Mouse (Mus musculus): ENCODE measurements around the gene Kars. TPM values are rescaled to one million over a fixed set of nuclear protein-coding genes. Genes with fewer than 3 reads are reported as not detected.

The Kars gene
- polyA plus RNA-seq, 1 experiment: 205 TPM

GRCm38 (mm10) chr8:112045182-112045581 lies 34.1 kb upstream of the Kars start:
- Histone ChIP-seq H3K36me3 (ENCODE audit: control insufficient read depth, insufficient read depth) (no peaks in the 10 kb centered on the region), H3K4me3 (ENCODE audit: insufficient read depth, poor library complexity, severe bottlenecking) (no peak overlapping the region), H3ac (ENCODE audit: control insufficient read depth, insufficient read length, low read depth) (no peak overlapping the region), H3K79me2 (ENCODE audit: control insufficient read depth, insufficient read depth) (no peaks in the 10 kb centered on the region), H3K27me3 (ENCODE audit: control insufficient read depth, insufficient read depth, insufficient read length) (peaks cover 7% of the 10 kb centered on the region), H3K79me3 (ENCODE audit: low read depth) (no peaks in the 10 kb centered on the region)
- TF ChIP-seq MAX (IDR thresholded peaks at IDR 0.05) (no peak), MYOG (IDR thresholded peaks at IDR 0.05; ENCODE audit: control insufficient read depth, extremely low read depth, insufficient read length) (no peak), CEBPB (IDR thresholded peaks at IDR 0.05; ENCODE audit: low read depth) (no peak), MYOD1 (IDR thresholded peaks at IDR 0.05; ENCODE audit: control insufficient read depth, insufficient read length, low read depth) (no peak), CTCF (IDR thresholded peaks at IDR 0.05; ENCODE audit: control insufficient read depth, insufficient read depth, insufficient read length) (no peak), USF1 (IDR thresholded peaks at IDR 0.05; ENCODE audit: low read depth) (no peak), FOSL1 (IDR thresholded peaks at IDR 0.05; ENCODE audit: insufficient read depth, low read length, poor library complexity, severe bottlenecking) (no peak)

- Histone ChIP-seq H3K36me3 (ENCODE audit: control insufficient read depth, insufficient read depth) (no peaks in the 10 kb centered on the region), H3K27me3 (ENCODE audit: control insufficient read depth, insufficient read depth, insufficient read length) (peaks cover 3% of the 10 kb centered on the region), H3K79me2 (ENCODE audit: control insufficient read depth, insufficient read depth) (no peaks in the 10 kb centered on the region), H3ac (ENCODE audit: control insufficient read depth, insufficient read length, low read depth) (no peak overlapping the region), H3K79me3 (ENCODE audit: low read depth) (no peaks in the 10 kb centered on the region), H3K4me3 (ENCODE audit: insufficient read depth, poor library complexity, severe bottlenecking) (no peak overlapping the region)
- TF ChIP-seq CTCF (IDR thresholded peaks at IDR 0.05; ENCODE audit: control insufficient read depth, insufficient read depth, insufficient read length): no peak
Measured at GRCm38 (mm10) chr8:112037521-112037920, 26.4 kb upstream of the Kars start.

- Histone ChIP-seq H3ac (ENCODE audit: control insufficient read depth, insufficient read length, low read depth) (no peak overlapping the region), H3K4me3 (ENCODE audit: insufficient read depth, poor library complexity, severe bottlenecking) (no peak overlapping the region)
- TF ChIP-seq MAX (IDR thresholded peaks at IDR 0.05) (no peak), CTCF (IDR thresholded peaks at IDR 0.05; ENCODE audit: control insufficient read depth, insufficient read depth, insufficient read length) (peak; percentile 47), CEBPB (IDR thresholded peaks at IDR 0.05; ENCODE audit: low read depth) (no peak)
Measured at GRCm38 (mm10) chr8:112034603-112035002, 23.5 kb upstream of the Kars start.

GRCm38 (mm10) chr8:112033071-112033470 lies 21.9 kb upstream of the Kars start:
- TF ChIP-seq FOSL1 (IDR thresholded peaks at IDR 0.05; ENCODE audit: insufficient read depth, low read length, poor library complexity, severe bottlenecking) (no peak), MYOG (IDR thresholded peaks at IDR 0.05; ENCODE audit: control insufficient read depth, extremely low read depth, insufficient read length) (no peak), CEBPB (IDR thresholded peaks at IDR 0.05; ENCODE audit: low read depth) (no peak), CTCF (IDR thresholded peaks at IDR 0.05; ENCODE audit: control insufficient read depth, insufficient read depth, insufficient read length) (no peak), MYOD1 (IDR thresholded peaks at IDR 0.05; ENCODE audit: control insufficient read depth, insufficient read length, low read depth) (no peak), USF1 (IDR thresholded peaks at IDR 0.05; ENCODE audit: low read depth) (no peak), MAX (IDR thresholded peaks at IDR 0.05) (no peak)
- Histone ChIP-seq H3K79me2 (ENCODE audit: control insufficient read depth, insufficient read depth) (no peaks in the 10 kb centered on the region), H3ac (ENCODE audit: control insufficient read depth, insufficient read length, low read depth) (peak overlapping the region; percentile 38)

More at GRCm38 (mm10) chr8:112034603-112035002, 23.5 kb upstream of the Kars start:
- no peaks in the 10 kb centered on the region for H3K79me2 ChIP-seq (ENCODE audit: control insufficient read depth, insufficient read depth)
- H3K36me3 ChIP-seq (ENCODE audit: control insufficient read depth, insufficient read depth): no peaks in the 10 kb centered on the region
- H3K79me3 ChIP-seq (ENCODE audit: low read depth): no peaks in the 10 kb centered on the region
- H3K27me3 ChIP-seq (ENCODE audit: control insufficient read depth, insufficient read depth, insufficient read length): no peaks in the 10 kb centered on the region

GRCm38 (mm10) chr8:112030663-112031062 lies 19.5 kb upstream of the Kars start:
- Histone ChIP-seq H3K79me2 (ENCODE audit: control insufficient read depth, insufficient read depth) (no peaks in the 10 kb centered on the region), H3K36me3 (ENCODE audit: control insufficient read depth, insufficient read depth) (no peaks in the 10 kb centered on the region), H3K4me3 (ENCODE audit: insufficient read depth, poor library complexity, severe bottlenecking) (no peak overlapping the region), H3K79me3 (ENCODE audit: low read depth) (no peaks in the 10 kb centered on the region), H3K27me3 (ENCODE audit: control insufficient read depth, insufficient read depth, insufficient read length) (peaks cover 4% of the 10 kb centered on the region), H3ac (ENCODE audit: control insufficient read depth, insufficient read length, low read depth) (no peak overlapping the region)
- TF ChIP-seq FOSL1 (IDR thresholded peaks at IDR 0.05; ENCODE audit: insufficient read depth, low read length, poor library complexity, severe bottlenecking) (no peak), MAX (IDR thresholded peaks at IDR 0.05) (no peak), MYOG (IDR thresholded peaks at IDR 0.05; ENCODE audit: control insufficient read depth, extremely low read depth, insufficient read length) (no peak), MYOD1 (IDR thresholded peaks at IDR 0.05; ENCODE audit: control insufficient read depth, insufficient read length, low read depth) (no peak), CEBPB (IDR thresholded peaks at IDR 0.05; ENCODE audit: low read depth) (no peak), USF1 (IDR thresholded peaks at IDR 0.05; ENCODE audit: low read depth) (no peak), CTCF (IDR thresholded peaks at IDR 0.05; ENCODE audit: control insufficient read depth, insufficient read depth, insufficient read length) (no peak)

More at GRCm38 (mm10) chr8:112033071-112033470, 21.9 kb upstream of the Kars start:
- Histone ChIP-seq H3K36me3 (ENCODE audit: control insufficient read depth, insufficient read depth) (no peaks in the 10 kb centered on the region), H3K27me3 (ENCODE audit: control insufficient read depth, insufficient read depth, insufficient read length) (no peaks in the 10 kb centered on the region), H3K4me3 (ENCODE audit: insufficient read depth, poor library complexity, severe bottlenecking) (no peak overlapping the region), H3K79me3 (ENCODE audit: low read depth) (no peaks in the 10 kb centered on the region)

GRCm38 (mm10) chr8:112029455-112029854 lies 18.3 kb upstream of the Kars start:
- no peaks in the 10 kb centered on the region for H3K36me3 ChIP-seq (ENCODE audit: control insufficient read depth, insufficient read depth)
- H3K79me3 ChIP-seq (ENCODE audit: low read depth): no peaks in the 10 kb centered on the region
- H3K27me3 ChIP-seq (ENCODE audit: control insufficient read depth, insufficient read depth, insufficient read length): peaks cover 7% of the 10 kb centered on the region
- H3ac ChIP-seq (ENCODE audit: control insufficient read depth, insufficient read length, low read depth): no peak overlapping the region
- H3K4me3 ChIP-seq (ENCODE audit: insufficient read depth, poor library complexity, severe bottlenecking): no peak overlapping the region
- TF ChIP-seq MYOD1 (IDR thresholded peaks at IDR 0.05; ENCODE audit: control insufficient read depth, insufficient read length, low read depth): no peak
- TF ChIP-seq MYOG (IDR thresholded peaks at IDR 0.05; ENCODE audit: control insufficient read depth, extremely low read depth, insufficient read length): no peak
- TF ChIP-seq FOSL1 (IDR thresholded peaks at IDR 0.05; ENCODE audit: insufficient read depth, low read length, poor library complexity, severe bottlenecking): no peak
- no peaks in the 10 kb centered on the region for H3K79me2 ChIP-seq (ENCODE audit: control insufficient read depth, insufficient read depth)
